Mouse (Mus musculus): ENCODE measurements around the gene Noa1.

- TF ChIP-seq POLR2A (IDR thresholded peaks at IDR 0.05; ENCODE audit: control insufficient read depth, extremely low read depth, insufficient read depth, low read length, poor library complexity) (no peak), CTCF (IDR thresholded peaks at IDR 0.05; ENCODE audit: borderline replicate concordance, control insufficient read depth, extremely low read depth, insufficient read depth, low read length, poor library complexity) (no peak)
Observed at GRCm38 (mm10) chr5:77314206-77314605, 4.3 kb upstream of the Noa1 start.
